Mouse (Mus musculus) brain, embryonic 14.5 days (tissue): ENCODE results near the gene Osbp.

Experiments
- CTCF ChIP-seq: fragments of 200-500 bp; IDR thresholded peaks from 2 replicates; pipeline ENCODE4 v1.5.1; 2012; ENCODE audit warnings: inconsistent platforms, mild to moderate bottlenecking, moderate library complexity, borderline replicate concordance; ENCODE audit not compliant: insufficient read depth, insufficient read length; ENCODE audit errors: extremely low read depth
- POLR2A ChIP-seq: fragments of 200-500 bp; IDR thresholded peaks from 2 replicates; pipeline ENCODE4 v1.6.1; 2012; ENCODE audit warnings: mild to moderate bottlenecking, inconsistent platforms, borderline replicate concordance; ENCODE audit not compliant: poor library complexity, insufficient read depth, insufficient read length, severe bottlenecking; ENCODE audit errors: extremely low read depth

DNA sequence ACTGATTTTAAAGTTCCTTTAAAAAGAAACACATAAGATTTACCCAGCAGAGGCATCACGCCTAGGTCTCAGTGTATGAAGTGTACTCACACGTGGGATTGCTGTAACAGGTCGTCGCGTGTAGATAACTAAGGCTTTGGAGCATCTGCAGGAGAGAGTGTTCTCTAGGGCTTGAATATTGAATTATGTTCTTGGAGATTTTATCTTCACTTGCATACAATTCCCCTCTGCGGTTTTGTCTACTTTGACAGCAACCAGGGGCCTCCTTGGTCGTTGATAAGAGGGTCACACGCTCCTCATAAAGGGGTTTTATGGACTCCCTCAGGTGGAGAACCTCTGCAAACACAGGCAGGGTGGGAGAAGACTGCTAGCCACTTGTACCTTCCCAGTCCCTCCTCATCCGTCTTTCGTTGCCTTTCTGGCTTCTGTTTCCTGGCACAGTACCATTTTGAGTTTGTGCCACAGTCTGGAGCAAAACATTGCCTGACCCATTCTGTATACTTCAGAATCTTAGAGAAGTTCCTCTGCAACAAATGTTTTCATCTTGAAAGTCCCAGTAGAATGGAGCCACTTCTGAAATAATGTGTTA, 26.8 kb downstream of the Osbp start:
- no peak for TF ChIP-seq CTCF
- TF ChIP-seq POLR2A: no peak
